Mouse (Mus musculus) megakaryocyte, embryonic 14.5 days (primary cell): ENCODE data around the gene Olfr414.

Experiments used
- FLI1 ChIP-seq: IDR thresholded peaks from 2 replicates; pipeline ENCODE4 v1.6.1; 2012; ENCODE audit warnings: low read length, inconsistent platforms, mixed read lengths
- GATA1 ChIP-seq: IDR thresholded peaks from 3 replicates; pipeline ENCODE4 v1.6.1; 2012; ENCODE audit warnings: mixed read lengths, low read length, inconsistent platforms, borderline replicate concordance

DNA sequence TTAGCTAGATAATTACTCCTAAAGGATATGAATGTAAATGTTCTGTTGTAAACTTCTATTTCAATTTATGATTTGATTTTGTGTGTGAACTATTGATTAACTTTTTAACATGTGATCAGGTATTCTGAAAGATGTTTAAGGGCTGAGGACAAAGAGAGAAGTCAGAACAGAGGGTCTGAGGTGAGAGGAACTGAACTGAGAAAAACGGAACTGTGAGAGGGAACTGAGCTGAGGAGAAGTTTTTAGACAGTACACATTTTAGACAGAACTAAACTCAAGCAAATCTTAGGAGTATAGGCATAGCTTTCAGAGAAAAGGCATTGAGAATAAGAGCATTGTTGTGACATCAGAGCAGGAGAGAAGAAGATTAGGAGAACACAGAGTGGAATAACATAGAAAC is 10.3 kb downstream of the Olfr414 start:
- TF ChIP-seq FLI1: no peak
- TF ChIP-seq GATA1: no peak
